Mouse (Mus musculus): ENCODE results near the gene Sp100. TPM values are rescaled to one million over a fixed set of nuclear protein-coding genes. Genes with fewer than 3 reads are reported as not detected.

Sp100 gene
- total RNA-seq, 1 experiment from 2014 or later, result 547 TPM

DNA sequence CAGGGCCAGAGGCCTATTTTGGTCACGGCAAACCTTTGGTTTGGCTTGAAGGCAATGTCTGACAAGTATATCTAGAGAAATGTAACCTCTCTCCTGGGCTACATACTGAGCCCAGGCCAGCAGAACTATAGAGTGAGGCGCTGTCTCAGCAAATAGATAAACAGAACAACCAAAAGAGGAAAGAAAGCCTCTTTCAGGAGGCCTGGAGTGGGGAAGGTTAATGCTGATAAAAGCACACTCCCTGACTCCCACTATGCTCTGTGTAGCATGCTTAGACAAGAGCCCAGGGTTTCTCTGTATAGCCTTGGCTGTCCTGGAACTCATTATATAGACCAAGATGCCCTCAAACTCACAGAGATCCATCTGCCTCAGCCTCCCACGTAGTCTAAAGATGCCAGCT, 43.5 kb downstream of the Sp100 start:
- no peak for ATAC-seq (ENCODE audit: extremely low read depth, insufficient number of reproducible peaks, low FRiP score, poor library complexity, severe bottlenecking)

DNA sequence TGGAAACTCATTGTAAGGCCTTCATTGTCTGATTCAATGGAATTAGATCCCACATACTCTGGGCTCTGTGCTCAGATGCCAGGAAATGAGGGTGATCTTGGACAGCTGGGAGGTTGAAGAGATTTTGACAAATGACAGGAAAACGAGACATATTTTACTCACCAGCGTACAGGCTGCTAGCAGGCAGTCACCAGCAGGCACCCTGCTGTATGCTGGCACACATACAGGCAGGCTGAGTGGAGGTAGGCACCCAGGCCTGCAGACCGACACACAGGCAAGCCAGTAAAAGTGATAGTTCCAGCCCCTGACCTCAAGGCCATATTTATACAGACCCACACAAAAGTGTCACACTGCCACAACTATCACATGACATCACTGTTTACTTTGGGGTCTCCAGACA, 45.9 kb downstream of the Sp100 start:
- ATAC-seq (ENCODE audit: extremely low read depth, insufficient number of reproducible peaks, low FRiP score, poor library complexity, severe bottlenecking), result no peak

DNA sequence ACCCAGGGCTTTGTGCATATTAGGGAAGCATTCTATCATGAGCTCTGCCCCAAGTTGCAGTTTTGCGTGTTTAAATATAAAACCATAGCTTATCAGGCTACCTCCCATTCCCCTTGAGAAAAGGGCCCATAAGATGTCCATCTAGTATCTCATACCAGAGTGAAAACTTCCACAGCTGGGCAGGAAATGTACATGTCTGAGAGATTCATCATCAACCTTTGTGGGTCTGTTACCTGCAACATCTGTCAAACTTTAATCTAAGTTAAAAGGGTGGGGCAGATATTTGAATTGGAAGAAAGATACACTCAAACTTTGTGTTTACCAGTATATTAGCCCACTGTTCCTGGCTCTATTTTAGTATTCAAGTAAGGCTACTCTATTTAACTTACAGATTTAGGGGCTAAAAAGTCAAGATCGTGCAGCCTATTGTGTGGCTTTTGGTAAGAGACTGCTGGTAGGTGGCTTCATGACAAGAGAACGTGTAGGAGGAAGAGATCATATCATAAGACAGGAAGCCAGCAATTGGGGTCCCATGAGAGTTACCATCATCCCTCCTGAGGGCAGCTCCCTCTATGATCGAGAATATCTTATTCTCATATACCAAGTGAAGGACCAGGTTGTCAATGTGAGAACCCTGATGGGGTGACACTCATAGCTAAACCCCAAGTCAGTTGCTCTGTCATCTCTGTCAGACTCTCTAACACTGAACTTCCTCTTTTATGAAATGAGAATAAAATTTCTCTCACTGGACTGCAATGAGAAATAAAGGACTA, 48.1 kb downstream of the Sp100 start:
- peak; percentile 47 for ATAC-seq (ENCODE audit: extremely low read depth, insufficient number of reproducible peaks, low FRiP score, poor library complexity, severe bottlenecking)

- no peak for ATAC-seq (ENCODE audit: extremely low read depth, insufficient number of reproducible peaks, low FRiP score, poor library complexity, severe bottlenecking)
These were observed 52.7 kb downstream of the Sp100 start for GRCm38 (mm10) chr1:85702531-85702930.

GRCm38 (mm10) chr1:85703245-85704186, 53.7 kb downstream of the Sp100 start:
- ATAC-seq (ENCODE audit: extremely low read depth, insufficient number of reproducible peaks, low FRiP score, poor library complexity, severe bottlenecking), result peak; percentile 91

DNA sequence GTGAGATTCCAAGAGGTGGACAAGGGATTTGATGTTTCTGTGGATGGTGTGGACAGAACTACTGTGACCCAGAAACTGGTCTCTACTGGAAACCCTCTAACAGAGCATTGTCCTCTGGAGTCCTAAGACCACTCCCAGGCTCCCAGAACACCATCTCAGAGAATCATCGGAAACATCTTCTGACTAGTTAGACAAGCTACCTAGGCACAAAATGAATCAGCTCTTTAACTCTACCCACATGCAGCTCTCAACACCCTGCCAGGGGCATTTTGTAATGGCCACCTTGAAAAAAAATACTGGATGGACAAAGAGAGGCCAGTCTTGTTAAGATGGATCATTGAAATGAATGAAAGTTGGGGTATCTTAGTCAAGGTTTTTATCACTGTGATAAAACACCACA, 55.8 kb downstream of the Sp100 start:
- ATAC-seq (ENCODE audit: extremely low read depth, insufficient number of reproducible peaks, low FRiP score, poor library complexity, severe bottlenecking), result no peak

- ATAC-seq (ENCODE audit: extremely low read depth, insufficient number of reproducible peaks, low FRiP score, poor library complexity, severe bottlenecking), result no peak
These were observed 57.0 kb downstream of the Sp100 start for GRCm38 (mm10) chr1:85706754-85707153.

GRCm38 (mm10) chr1:85714501-85714900, 64.7 kb downstream of the Sp100 start:
- ATAC-seq (ENCODE audit: extremely low read depth, insufficient number of reproducible peaks, low FRiP score, poor library complexity, severe bottlenecking), result no peak

GRCm38 (mm10) chr1:85716447-85717027, 66.7 kb downstream of the Sp100 start:
- ATAC-seq (ENCODE audit: extremely low read depth, insufficient number of reproducible peaks, low FRiP score, poor library complexity, severe bottlenecking), result no peak

DNA sequence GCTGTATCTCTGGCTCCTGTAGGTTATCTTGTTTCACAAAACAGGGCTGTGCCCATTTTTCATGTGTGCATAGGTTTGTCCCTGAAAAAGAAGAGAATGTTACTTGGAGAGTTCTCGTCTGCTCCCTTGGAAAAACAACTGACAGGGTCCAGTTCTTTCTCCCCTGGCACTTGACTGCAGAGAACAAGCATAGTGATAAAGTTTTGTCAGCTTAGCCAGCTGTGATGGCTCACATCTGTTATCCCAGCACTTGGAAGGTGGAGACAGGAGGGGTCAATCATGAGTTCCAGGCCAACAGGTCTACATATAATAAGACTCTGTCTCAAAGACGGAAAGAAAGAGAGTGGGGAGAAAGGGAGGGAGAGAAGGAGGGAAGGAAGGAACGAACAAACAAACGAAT, 69.3 kb downstream of the Sp100 start:
- no peak for ATAC-seq (ENCODE audit: extremely low read depth, insufficient number of reproducible peaks, low FRiP score, poor library complexity, severe bottlenecking)

DNA sequence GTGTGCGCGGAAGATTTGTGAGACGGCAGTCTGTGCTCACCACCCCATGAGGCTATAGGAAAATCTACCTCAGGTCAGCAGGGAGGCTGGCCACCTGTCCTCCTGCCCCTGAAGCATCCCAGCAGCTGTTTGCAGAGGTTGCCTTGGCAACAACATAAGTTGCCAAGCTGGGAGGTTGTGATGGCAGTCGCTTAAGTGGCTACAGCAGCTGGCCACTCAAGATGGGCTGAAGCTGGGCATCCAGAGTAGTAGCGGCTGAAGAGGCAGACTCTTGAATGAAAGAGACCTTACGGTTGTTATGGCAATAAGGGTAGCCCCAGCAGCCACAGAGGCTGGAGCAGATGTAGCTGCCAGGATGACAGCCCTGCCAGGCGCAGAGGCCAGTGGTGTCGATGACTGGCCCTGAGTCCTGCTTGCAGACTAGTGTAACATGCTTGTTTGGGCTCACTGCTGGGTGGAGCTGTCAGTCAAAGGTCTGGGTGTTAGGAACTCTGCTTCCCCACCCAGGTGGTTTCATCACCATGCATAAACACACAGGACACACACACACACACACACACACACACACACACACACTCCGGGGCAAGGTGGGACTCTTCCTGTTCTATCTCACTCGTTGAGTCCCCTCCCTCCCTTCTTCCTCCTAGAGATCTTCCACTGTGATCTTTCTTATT, 70.6 kb downstream of the Sp100 start:
- ATAC-seq (ENCODE audit: extremely low read depth, insufficient number of reproducible peaks, low FRiP score, poor library complexity, severe bottlenecking), result no peak

GRCm38 (mm10) chr1:85730471-85730870, 80.7 kb downstream of the Sp100 start:
- no peak for ATAC-seq (ENCODE audit: extremely low read depth, insufficient number of reproducible peaks, low FRiP score, poor library complexity, severe bottlenecking)

GRCm38 (mm10) chr1:85732581-85732980, 82.8 kb downstream of the Sp100 start:
- no peak for ATAC-seq (ENCODE audit: extremely low read depth, insufficient number of reproducible peaks, low FRiP score, poor library complexity, severe bottlenecking)

DNA sequence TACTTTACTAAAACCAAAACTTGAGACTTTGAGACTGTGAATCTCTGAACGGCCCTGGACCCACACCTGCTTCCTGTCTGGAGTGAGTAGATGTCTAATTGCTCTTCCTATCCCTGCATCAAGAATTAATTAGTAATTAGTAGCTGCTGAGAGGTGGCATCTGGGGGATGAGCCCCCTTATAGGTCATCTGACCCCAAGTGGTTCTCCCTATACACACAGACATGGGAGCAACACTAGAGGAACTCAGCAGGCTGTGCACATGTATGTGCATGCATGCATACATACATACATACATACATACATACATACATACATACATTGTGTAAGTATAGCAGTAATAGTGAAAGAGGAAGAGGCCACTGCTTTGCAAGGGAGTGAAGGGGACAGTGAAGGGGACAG, 84.7 kb downstream of the Sp100 start:
- ATAC-seq (ENCODE audit: extremely low read depth, insufficient number of reproducible peaks, low FRiP score, poor library complexity, severe bottlenecking), result no peak

- ATAC-seq (ENCODE audit: extremely low read depth, insufficient number of reproducible peaks, low FRiP score, poor library complexity, severe bottlenecking), result peak; percentile 77
These were observed 85.8 kb downstream of the Sp100 start for GRCm38 (mm10) chr1:85735463-85736123.

GRCm38 (mm10) chr1:85736355-85737184, 86.8 kb downstream of the Sp100 start:
- peak; percentile 84 for ATAC-seq (ENCODE audit: extremely low read depth, insufficient number of reproducible peaks, low FRiP score, poor library complexity, severe bottlenecking)

DNA sequence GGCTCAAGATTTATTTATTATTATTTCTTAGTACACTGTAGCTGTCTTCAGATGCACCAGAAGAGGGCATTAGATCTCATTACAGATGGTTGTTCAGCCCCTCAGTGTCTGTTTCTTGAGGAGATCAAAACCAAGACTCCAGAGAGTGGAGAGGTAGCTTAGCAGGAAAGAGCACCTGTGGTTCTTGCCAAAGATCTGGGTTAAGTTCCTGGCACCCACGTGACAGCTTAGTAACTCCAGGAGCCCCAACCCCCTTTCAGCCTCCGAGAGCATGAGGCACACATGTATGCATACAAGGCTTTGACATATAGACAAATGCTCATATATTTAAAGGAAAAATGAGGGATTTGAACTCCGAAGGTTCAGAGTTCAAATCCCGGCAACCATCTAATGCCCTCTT, 89.2 kb downstream of the Sp100 start:
- no peak for ATAC-seq (ENCODE audit: extremely low read depth, insufficient number of reproducible peaks, low FRiP score, poor library complexity, severe bottlenecking)

- ATAC-seq (ENCODE audit: extremely low read depth, insufficient number of reproducible peaks, low FRiP score, poor library complexity, severe bottlenecking), result no peak
These were observed 90.0 kb downstream of the Sp100 start for GRCm38 (mm10) chr1:85739819-85740218.
